Mouse (Mus musculus) cerebellum, adult 11-12 months (tissue): ENCODE data around the gene Galnt16.

Source experiments
- DNase-seq: peaks from one replicate; pipeline ENCODE4 v3.0.0; 2022

Galnt16 gene

GRCm38 (mm10) chr12:80533876-80534275 lies 15.8 kb downstream of the Galnt16 start:
- peak; percentile 56 for DNase-seq

DNA sequence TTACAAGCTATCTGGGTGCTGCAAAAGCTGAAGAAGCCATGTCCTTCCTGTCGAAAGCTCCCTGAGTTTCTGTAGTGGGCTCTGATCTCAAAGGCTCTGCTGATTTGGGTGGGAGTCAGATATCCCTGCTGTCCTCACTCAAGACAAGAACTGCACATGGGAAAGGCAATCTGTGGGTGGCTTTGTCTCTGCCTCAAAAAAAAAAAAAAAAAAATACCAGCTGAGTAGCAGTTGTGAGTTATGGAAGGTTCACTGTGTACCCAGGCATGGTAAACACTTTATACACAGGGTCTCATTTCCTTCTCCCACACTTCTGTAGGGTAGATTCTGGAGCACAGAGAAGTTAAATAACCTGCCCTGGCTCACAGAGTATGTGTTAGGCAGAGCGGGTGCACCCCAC lies 19.2 kb downstream of the Galnt16 start:
- no peak for DNase-seq

- DNase-seq, result no peak
Observed at GRCm38 (mm10) chr12:80538311-80538710, 20.2 kb downstream of the Galnt16 start.

DNA sequence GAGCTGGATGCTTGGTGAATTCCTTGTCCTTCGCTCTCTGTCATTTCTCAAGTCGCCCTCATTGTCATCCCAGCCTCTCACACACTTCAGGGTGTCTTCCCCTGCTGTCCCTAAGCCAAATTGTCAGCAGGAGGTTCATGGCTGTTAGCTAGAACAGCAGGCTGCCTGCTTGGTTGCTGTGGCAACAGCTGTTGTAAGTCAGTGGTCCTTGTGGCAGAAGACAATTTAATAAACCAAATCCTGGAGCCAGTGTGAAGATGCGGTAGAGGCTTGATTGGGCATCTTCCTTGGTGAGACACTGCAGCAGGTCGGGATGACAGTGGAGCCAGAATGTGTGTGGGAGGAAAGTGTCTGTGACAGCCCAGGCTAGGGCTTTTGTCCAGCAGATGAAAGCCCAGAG lies 27.2 kb downstream of the Galnt16 start:
- peak; percentile 50 for DNase-seq

GRCm38 (mm10) chr12:80549646-80550045 lies 31.6 kb downstream of the Galnt16 start:
- DNase-seq, result no peak

DNA sequence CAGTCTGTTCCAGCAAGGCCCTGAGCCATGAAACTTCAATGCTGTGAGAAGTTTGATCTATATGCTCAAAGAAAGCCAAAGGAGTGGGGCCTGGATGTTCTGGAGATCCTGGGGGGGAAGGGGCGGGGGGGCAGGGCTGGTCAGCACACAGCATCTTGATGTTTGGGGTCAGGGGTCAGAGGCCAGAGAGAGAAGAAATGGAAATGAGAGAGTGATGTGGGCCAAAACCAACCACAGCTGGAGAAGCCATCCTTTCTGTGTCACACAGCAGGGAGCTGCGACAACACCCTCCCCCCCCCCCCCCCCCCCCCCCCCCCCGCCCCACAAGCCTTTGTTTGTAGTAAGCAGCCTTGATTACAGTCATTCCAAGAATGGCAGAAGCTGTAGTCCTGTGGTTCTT lies 35.1 kb downstream of the Galnt16 start:
- DNase-seq, result no peak

DNA sequence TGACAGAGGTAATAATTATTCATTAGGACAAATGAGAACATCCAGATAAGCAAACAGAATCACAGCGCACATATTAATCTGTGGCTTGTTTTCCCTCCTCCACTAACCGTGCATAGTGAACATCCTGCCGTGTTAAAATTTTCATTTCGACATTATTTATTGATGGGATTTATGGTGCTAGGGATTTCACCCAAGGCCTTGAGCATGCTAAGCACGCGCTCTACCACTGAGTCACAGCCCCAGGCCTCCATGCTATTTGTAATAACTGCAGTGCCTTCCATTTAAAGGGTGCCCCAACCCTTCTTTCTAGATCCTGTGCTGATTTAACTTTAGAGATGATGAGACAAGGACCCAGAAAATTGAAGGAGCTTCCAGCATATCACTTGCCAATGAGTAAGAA lies 36.2 kb downstream of the Galnt16 start:
- DNase-seq, result no peak

- DNase-seq, result no peak
Observed at GRCm38 (mm10) chr12:80561904-80562303, 43.8 kb downstream of the Galnt16 start.

- DNase-seq, result no peak
Observed at GRCm38 (mm10) chr12:80562793-80563192, 44.7 kb downstream of the Galnt16 start.

DNA sequence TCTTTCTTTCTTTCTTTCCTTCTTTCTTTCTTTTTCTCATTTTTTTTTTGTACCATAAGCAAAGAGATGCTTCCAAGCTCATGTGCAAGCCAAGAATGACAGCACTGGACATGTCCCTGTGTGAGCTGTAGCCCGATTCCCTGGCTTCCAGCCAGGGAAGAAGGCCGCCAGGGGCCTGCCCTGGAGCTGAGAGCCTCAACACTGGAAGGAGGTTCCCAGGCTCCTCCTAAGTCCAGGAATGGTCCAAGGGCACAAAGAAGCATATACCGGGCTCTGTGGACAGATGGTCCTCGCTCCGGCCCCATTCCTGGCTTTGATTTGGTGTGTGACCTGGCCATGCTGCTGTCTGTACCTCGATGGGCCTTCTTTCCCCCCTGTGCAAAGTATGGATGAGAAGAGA lies 46.9 kb downstream of the Galnt16 start:
- peak; percentile 46 for DNase-seq

- DNase-seq, result no peak
Observed at GRCm38 (mm10) chr12:80565793-80566192, 47.7 kb downstream of the Galnt16 start.

DNA sequence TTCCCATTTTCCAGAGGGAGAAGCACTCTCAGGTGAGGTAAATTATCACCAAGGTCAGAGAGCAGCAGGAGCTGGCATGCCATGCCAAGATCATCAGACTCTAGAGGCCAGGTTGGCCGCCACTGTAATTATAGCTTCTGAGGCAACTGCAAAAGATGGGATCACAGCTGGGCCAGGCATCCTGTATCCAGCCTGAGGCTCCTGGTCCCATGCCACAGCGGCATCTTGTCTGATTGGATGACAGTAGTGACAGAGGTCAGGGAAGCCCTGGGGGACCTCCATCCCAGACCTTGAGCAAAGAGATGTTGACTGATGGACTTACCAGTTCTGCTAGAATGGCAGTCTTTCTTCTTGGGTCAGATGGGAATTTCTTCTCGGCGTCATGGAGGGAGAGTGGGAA lies 48.4 kb downstream of the Galnt16 start:
- no peak for DNase-seq

DNA sequence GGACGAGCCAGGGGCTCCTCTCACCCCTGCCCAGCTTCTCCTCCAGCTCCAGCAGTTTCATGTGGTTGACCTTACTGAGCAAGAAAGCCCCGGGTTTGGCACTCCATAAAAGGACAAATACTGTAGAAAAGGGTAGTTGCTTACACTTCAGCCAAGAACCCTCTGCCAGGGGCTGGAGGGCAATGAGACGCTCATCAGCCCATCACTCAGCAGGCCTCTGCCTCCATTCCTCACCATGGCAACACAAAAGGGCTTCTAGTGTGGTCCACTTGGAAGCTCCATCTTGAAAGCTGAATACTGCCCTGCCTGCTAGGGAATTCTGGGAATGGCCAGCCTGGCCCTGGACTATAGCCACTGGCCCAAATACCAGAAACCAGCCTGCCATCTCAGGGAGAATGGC lies 49.3 kb downstream of the Galnt16 start:
- DNase-seq, result peak; percentile 43

GRCm38 (mm10) chr12:80569561-80569960 lies 51.5 kb downstream of the Galnt16 start:
- DNase-seq, result no peak

GRCm38 (mm10) chr12:80574318-80574717 lies 56.2 kb downstream of the Galnt16 start:
- no peak for DNase-seq

DNA sequence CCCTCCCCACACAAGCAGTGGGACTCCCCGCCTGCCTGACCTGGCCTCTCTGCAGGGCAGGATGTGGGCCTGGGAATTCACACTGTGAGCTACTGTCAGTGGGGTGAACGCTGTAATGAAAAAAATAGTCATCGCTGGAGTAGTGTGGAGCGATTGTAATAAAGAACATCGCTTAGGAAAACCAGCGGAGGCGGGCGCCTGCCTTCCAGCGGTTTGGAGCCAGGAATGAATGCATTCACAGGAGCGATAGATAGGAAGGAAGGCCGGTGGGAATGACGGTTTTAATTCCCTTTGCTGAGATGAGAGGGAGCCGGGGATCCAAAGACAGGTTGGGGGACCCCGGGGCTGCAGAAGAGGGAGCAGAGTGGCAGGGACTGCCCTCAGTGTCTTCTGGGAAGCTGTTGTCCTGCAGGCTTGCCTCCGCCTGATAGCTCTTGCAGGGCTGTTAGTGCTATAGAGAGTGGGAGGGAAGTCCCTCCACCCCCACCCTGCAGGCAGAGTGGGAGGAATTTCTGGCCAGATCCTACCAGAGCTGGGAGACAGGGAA lies 56.8 kb downstream of the Galnt16 start:
- no peak for DNase-seq

DNA sequence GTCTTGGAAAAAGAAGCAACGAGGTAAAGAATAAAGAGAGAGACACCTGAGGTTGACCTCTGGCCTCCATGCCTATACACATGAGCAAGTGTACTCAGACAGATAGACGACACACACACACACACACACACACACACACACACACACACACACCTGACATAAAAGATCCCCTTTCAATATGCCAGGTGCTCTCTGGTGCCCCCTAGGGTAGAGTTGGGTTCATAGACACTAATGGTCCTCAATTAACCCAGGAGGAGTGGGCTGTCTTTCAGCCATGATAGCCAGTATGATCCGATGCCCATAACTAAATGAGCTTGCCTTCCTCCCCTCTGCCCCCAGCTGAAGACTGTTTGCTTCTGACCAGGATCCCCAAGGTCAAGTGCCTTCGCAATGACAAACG lies 59.0 kb downstream of the Galnt16 start:
- DNase-seq, result no peak

DNA sequence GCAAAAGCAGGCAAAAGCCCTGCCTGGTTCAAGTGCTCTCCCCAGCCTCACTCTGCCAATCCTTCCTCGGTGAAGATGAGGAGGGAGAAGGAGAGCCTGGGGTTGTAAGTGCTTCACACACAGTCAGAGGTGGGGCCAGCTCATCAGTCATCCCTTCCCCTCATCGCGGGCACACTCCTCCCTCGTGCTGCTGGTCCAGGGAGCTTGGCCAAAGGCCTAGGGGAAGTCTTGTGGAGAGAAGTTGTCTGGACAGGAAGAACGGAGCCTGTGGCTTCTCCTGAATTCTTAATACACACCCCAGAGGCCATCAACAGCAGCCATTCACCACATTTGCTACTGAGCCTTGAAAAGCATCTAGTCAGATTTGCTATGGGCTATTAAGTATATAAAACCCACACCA lies 63.3 kb downstream of the Galnt16 start:
- DNase-seq, result no peak

DNA sequence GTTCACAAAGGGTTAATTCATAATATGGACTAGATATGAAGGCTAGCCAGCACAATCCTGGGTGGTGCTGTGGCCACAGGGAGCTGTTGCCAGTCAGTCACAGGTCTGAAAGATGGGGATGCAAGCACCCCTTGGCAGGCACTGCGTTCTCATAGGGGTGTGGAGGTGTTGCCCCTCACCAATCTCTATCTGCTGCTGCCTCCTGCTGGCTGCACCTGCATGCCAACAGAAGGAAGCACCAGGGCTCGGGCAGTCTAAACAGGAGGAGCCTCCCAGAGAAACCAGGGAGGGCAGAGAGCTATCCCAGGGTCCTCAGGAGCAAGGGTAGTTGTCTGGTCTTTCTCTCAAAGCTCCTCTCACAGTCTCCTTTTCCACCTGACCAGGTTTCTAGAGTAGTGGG lies 66.9 kb downstream of the Galnt16 start:
- no peak for DNase-seq

- no peak for DNase-seq
Observed at GRCm38 (mm10) chr12:80594141-80594540, 76.1 kb downstream of the Galnt16 start.

DNA sequence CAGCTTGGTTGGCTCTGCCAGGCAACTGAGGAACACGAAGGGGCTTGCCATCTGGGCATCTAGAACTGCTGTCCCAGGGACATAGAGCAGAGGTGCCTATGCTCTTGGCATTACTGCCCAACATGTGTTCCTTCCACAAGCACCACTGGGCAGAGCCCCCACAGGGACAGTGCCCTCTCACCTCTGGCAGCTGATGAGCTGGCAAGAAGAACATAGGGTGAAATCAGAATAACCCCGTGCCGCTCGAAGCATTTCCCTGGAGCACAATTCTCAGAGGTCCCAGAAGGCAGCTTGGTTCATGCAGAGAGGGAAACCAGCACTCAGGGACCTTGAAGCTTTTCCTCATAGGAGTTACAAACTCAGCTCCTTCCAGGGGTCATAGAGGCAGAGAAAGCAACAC lies 76.7 kb downstream of the Galnt16 start:
- DNase-seq, result no peak

- DNase-seq, result no peak
Observed at GRCm38 (mm10) chr12:80595566-80595965, 77.5 kb downstream of the Galnt16 start.

DNA sequence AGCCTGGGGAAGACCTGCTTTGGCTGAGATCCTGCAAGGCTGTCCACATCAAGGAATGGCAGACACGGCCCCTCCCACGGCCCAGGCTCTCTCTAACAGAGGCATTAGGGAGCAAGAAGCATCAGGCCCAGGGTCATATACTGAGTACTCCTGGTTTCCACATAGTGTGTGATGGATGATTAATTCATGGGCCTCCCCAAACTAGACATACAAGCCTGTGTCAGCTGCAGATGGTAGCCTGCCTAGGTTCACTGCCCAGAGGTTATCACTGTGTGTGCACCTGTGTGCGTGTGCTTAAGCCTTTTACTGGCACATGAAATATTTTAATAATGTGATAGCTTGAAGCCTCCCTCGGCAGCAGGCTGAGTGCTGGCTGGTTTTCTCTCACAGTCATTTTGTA lies 77.9 kb downstream of the Galnt16 start:
- no peak for DNase-seq

GRCm38 (mm10) chr12:80598236-80598635 lies 80.2 kb downstream of the Galnt16 start:
- no peak for DNase-seq

- peak; percentile 47 for DNase-seq
Observed at GRCm38 (mm10) chr12:80598756-80599155, 80.7 kb downstream of the Galnt16 start.
